Mouse (Mus musculus) neural tube, embryonic 11.5 days (tissue): ENCODE results near the gene Slc16a5. TPM values are rescaled to one million over a fixed set of nuclear protein-coding genes. Genes with fewer than 3 reads are reported as not detected.

ENCODE experiments used
- ATAC-seq: fragments of 200-750 bp; cut with Nextera tagmentation; 2 replicates; pipeline ENCODE4 v1.8.0; 2017; ENCODE audit warnings: moderate number of reproducible peaks, mild to moderate bottlenecking, moderate TSS enrichment, moderate library complexity; ENCODE audit not compliant: insufficient read depth, low FRiP score, low TSS enrichment
- DNase-seq: peaks from one replicate; pipeline ENCODE4 v3.0.0-alpha.2; 2015; ENCODE audit warnings: low spot score
- H3K27ac ChIP-seq: fragments of 300-500 bp; sonication (generic); 2 replicates; pipeline ENCODE4 v1.5.1; 2014; ENCODE audit warnings: low read depth, mild to moderate bottlenecking, low read length
- H3K27me3 ChIP-seq: fragments of 300-500 bp; sonication (generic); 2 replicates; pipeline ENCODE4 v1.6.1; 2014; ENCODE audit warnings: mild to moderate bottlenecking, low read length, mixed read lengths; ENCODE audit not compliant: control insufficient read depth, insufficient read depth
- H3K36me3 ChIP-seq: fragments of 300-500 bp; sonication (generic); 2 replicates; pipeline ENCODE4 v1.6.1; 2014; ENCODE audit warnings: mild to moderate bottlenecking, low read length, moderate library complexity, mixed read lengths; ENCODE audit not compliant: control insufficient read depth, insufficient read depth
- H3K4me1 ChIP-seq: fragments of 300-500 bp; sonication (generic); 2 replicates; pipeline ENCODE4 v1.6.1; 2014; ENCODE audit warnings: low read length, mixed read lengths; ENCODE audit not compliant: control insufficient read depth, insufficient read depth
- H3K4me2 ChIP-seq: fragments of 300-500 bp; sonication (generic); 2 replicates; pipeline ENCODE4 v1.6.1; 2014; ENCODE audit warnings: low read depth, mild to moderate bottlenecking, moderate library complexity
- H3K4me3 ChIP-seq: fragments of 300-500 bp; sonication (generic); 2 replicates; pipeline ENCODE4 v1.5.1; 2014; ENCODE audit warnings: low read depth, low read length
- H3K9ac ChIP-seq: fragments of 300-500 bp; sonication (generic); 2 replicates; pipeline ENCODE4 v1.6.1; 2014; ENCODE audit warnings: mild to moderate bottlenecking, low read length
- H3K9me3 ChIP-seq: fragments of 300-500 bp; sonication (generic); 2 replicates; pipeline ENCODE4 v1.6.1; 2016; ENCODE audit warnings: low read length; ENCODE audit not compliant: control insufficient read depth
- WGBS: fragments of 180-500 bp; shearing (Covaris S2); extraction: QIAGEN DNeasy Blood & Tissue Kit; methylation state at CpG from one replicate; pipeline ENCODE4 v1.1.7; 2014; 5-methylcytosine and 5-hydroxymethylcytosine counted together
- polyA plus RNA-seq: library from polyadenylated mRNA; unstranded; fragments of >200 nt; fragmentation: Nextera tagmentation; extraction: Ambion mirVana; gene quantifications from 2 replicates; pipeline ENCODE4 v1.2.1, GENCODE M21; 2014

The Slc16a5 gene
- polyA plus RNA-seq, 1 experiment from 2014 or later, result 0.11 TPM

- Histone ChIP-seq H3K4me1 (no peaks in the 10 kb centered on the region; the same call in 1 of the 2 replicates), H3K4me2 (no peak within 1 kb of the TSS), H3K36me3 (no peaks in the 10 kb centered on the region), H3K4me3 (no peak within 1 kb of the TSS), H3K27me3 (no peaks in the 10 kb centered on the region), H3K9ac (peak within 1 kb of the TSS; percentile 7; the same call in 1 of the 2 replicates), H3K9me3 (no peaks in the 10 kb centered on the region), H3K27ac (no peak within 1 kb of the TSS)
- no peak for ATAC-seq
- DNase-seq, result no peak
- 93% methylated on average over 9 of the region's 9 CpGs for WGBS
These were observed 22.2 kb upstream of the Slc16a5 start, which contains the start of gene Trim80 for GRCm38 (mm10) chr11:115439906-115440595. TSS of gene Trim80 (plus strand) at chr11:115440545.

DNA sequence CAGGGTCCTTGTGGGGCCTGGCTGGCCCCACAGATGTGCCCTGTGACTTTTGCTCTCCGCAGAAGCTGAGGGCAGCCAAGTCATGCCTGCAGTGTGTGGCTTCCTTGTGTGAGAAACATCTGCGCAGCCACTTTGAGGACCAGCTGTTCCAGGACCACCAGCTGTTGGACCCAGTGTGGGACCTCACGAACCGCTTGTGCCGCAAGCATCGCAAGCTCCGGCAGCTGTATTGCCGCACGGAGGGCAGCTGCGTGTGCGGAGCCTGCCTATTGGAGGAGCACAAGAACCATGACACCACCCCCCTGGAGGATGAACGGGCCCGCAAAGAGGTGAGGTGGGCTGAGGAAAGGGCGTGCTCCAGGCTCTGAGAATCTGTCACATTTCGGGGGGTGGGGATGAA is 20.9 kb upstream of the Slc16a5 start:
- H3K4me3 ChIP-seq, result no peak overlapping the region
- H3K36me3 ChIP-seq, result no peaks in the 10 kb centered on the region
- WGBS, result 43% methylated on average over 15 of the region's 15 CpGs
- no peak overlapping the region for H3K27ac ChIP-seq
- peak; percentile 19 for DNase-seq
- H3K9ac ChIP-seq, result peak overlapping the region; percentile 7; the same call in 1 of the 2 replicates
- no peak overlapping the region for H3K4me2 ChIP-seq
- no peaks in the 10 kb centered on the region for H3K27me3 ChIP-seq
- ATAC-seq, result no peak
- H3K4me1 ChIP-seq, result no peaks in the 10 kb centered on the region
- no peaks in the 10 kb centered on the region for H3K9me3 ChIP-seq

DNA sequence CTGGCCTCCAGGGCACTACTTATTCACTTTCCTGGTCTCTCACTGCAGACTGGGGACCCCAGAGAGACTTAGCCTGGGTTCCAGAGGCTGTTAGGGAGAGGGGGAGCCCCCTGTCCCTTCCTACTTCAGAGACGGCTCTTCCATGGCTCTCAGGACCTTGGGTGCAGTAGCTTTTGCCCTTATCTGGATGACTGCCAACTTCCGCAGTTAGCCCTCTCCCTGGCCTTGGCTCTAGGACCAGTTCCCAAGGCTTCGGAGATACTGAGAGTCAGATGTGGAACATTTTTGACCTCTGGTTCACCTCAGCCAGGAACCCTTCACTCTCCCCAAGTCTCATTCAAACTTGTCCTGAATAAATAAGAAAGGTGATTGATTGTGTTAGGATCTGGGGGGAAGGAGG is 15.4 kb upstream of the Slc16a5 start:
- no peak overlapping the region for H3K27ac ChIP-seq
- no peaks in the 10 kb centered on the region for H3K27me3 ChIP-seq
- DNase-seq (no peak), ATAC-seq (no peak)
- H3K36me3 ChIP-seq, result no peaks in the 10 kb centered on the region
- no peaks in the 10 kb centered on the region for H3K9me3 ChIP-seq
- whole genome bisulfite sequencing, result 75% methylated on average over 3 of the region's 3 CpGs
- H3K4me1 ChIP-seq, result no peaks in the 10 kb centered on the region
- no peak overlapping the region for H3K4me2 ChIP-seq
- H3K4me3 ChIP-seq, result no peak overlapping the region
- no peak overlapping the region for H3K9ac ChIP-seq

GRCm38 (mm10) chr11:115447321-115447885 is 14.9 kb upstream of the Slc16a5 start:
- DNase-seq, result no peak
- 86% methylated on average over 11 of the region's 11 CpGs for WGBS

GRCm38 (mm10) chr11:115448075-115448474 is 14.2 kb upstream of the Slc16a5 start:
- ATAC-seq, result no peak
- WGBS, result 85% methylated on average over 16 of the region's 16 CpGs
- no peaks in the 10 kb centered on the region for H3K9me3 ChIP-seq
- no peaks in the 10 kb centered on the region for H3K27me3 ChIP-seq
- H3K9ac ChIP-seq, result no peak overlapping the region
- DNase-seq, result no peak
- no peak overlapping the region for H3K4me2 ChIP-seq
- H3K27ac ChIP-seq, result no peak overlapping the region
- H3K4me3 ChIP-seq, result no peak overlapping the region
- H3K4me1 ChIP-seq, result no peaks in the 10 kb centered on the region
- H3K36me3 ChIP-seq, result no peaks in the 10 kb centered on the region

More at GRCm38 (mm10) chr11:115447321-115447885, 14.9 kb upstream of the Slc16a5 start:
- H3K9me3 ChIP-seq, result no peaks in the 10 kb centered on the region
- no peaks in the 10 kb centered on the region for H3K27me3 ChIP-seq
- no peak for ATAC-seq
- H3K4me1 ChIP-seq, result no peaks in the 10 kb centered on the region
- H3K27ac ChIP-seq, result no peak overlapping the region
- no peak overlapping the region for H3K4me3 ChIP-seq
- no peaks in the 10 kb centered on the region for H3K36me3 ChIP-seq
- no peak overlapping the region for H3K9ac ChIP-seq
- no peak overlapping the region for H3K4me2 ChIP-seq

- H3K4me1 ChIP-seq, result no peaks in the 10 kb centered on the region
- 53% methylated on average over 7 of the region's 7 CpGs for whole genome bisulfite sequencing
- no peaks in the 10 kb centered on the region for H3K27me3 ChIP-seq
- no peaks in the 10 kb centered on the region for H3K36me3 ChIP-seq
- no peak overlapping the region for H3K4me3 ChIP-seq
- no peak overlapping the region for H3K9ac ChIP-seq
- no peak overlapping the region for H3K27ac ChIP-seq
- DNase-seq, result no peak
- H3K4me2 ChIP-seq, result no peak overlapping the region
- ATAC-seq, result no peak
- H3K9me3 ChIP-seq, result no peaks in the 10 kb centered on the region
These were observed 13.3 kb upstream of the Slc16a5 start for GRCm38 (mm10) chr11:115448998-115449397.

GRCm38 (mm10) chr11:115450176-115450575 is 12.1 kb upstream of the Slc16a5 start:
- Histone ChIP-seq H3K36me3 (no peaks in the 10 kb centered on the region), H3K27me3 (no peaks in the 10 kb centered on the region), H3K4me1 (no peaks in the 10 kb centered on the region), H3K9ac (no peak overlapping the region), H3K9me3 (no peaks in the 10 kb centered on the region), H3K4me2 (no peak overlapping the region), H3K4me3 (no peak overlapping the region), H3K27ac (no peak overlapping the region)
- WGBS, result 92% methylated on average over 7 of the region's 7 CpGs
- ATAC-seq, result no peak
- DNase-seq, result no peak

DNA sequence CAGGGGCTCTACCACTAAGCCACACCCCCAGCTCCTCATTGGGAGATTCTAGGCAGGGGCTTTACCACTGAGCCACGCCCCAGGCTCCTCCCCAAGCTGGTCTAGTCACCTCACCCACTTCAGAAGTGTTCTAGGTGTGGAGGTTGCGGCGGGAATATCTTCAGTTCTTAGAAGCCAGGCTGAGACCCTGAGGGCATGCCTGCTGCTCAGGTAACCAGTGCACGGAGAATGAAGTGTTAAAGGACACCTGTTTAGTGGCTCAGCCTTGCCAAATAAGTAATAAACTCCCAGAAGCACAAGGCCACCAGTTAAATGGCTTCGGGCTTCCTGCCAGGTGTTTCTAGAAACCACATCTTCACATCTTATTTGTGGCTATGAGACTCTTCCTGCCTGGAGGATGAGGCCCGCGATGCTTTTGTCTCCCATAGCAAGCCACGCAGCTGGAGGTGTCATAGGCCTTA is 10.5 kb upstream of the Slc16a5 start:
- Histone ChIP-seq H3K27me3 (no peaks in the 10 kb centered on the region), H3K4me1 (no peaks in the 10 kb centered on the region), H3K9me3 (no peaks in the 10 kb centered on the region), H3K36me3 (no peaks in the 10 kb centered on the region), H3K4me3 (no peak overlapping the region), H3K9ac (no peak overlapping the region), H3K27ac (no peak overlapping the region), H3K4me2 (no peak overlapping the region)
- WGBS, result 91% methylated on average over 8 of the region's 8 CpGs
- no peak for DNase-seq
- ATAC-seq, result no peak
